Comparison of ENCODE assay signal across 9 mouse cellular contexts in genomic region chr11:33097855-33098254, GRCm38 (mm10). TPM values are rescaled to one million over a fixed set of nuclear protein-coding genes. Genes with fewer than 3 reads are reported as not detected.
DNase-seq lines count a peak whose midpoint lies in the region; ATAC-seq and TF ChIP-seq lines count a peak whose summit lies in the region.
"Had no signal": no experiment of that assay in that cellular context is flagged by ENCODE, and none has a peak within 500 bp of the region (broad histone marks: within the 10 kb centered on the region; RNA-seq: fewer than 3 reads in every experiment).

No protein-coding gene starts in this region.

- no peak; the same call in 1 of the 2 replicates for ATAC-seq in lung, embryonic 14.5 days (ENCODE audit: insufficient read depth)

- peaks cover 17% of the 10 kb centered on the region for H3K4me1 ChIP-seq in embryonic facial prominence, embryonic 10.5 days
- H3K4me1 ChIP-seq in lung, embryonic 14.5 days (ENCODE audit: insufficient read depth): no peaks in the 10 kb centered on the region

- no peak overlapping the region for H3K9ac ChIP-seq in lung, embryonic 14.5 days

- DNase-seq in adrenal gland, adult (ENCODE audit: inconsistent age in 2 of 2, low spot score in 1 of 2): peak; percentile 34 to 78
- no peak for DNase-seq in adrenal gland, adult 2 months
- DNase-seq in layer of hippocampus, adult 11-12 months (ENCODE audit: low spot score): peak; percentile 45
- DNase-seq in layer of hippocampus, adult 9-10 months (ENCODE audit: low spot score): no peak
- DNase-seq in WW6 (ENCODE audit: low read depth, low spot score): peak; percentile 43
- peak; percentile 71 for DNase-seq in embryonic facial prominence, embryonic 10.5 days (ENCODE audit: low spot score)
- peak; percentile 67 for DNase-seq in lung, embryonic 14.5 days
- peak; percentile 34 for DNase-seq in yolk sac, embryonic 10.5 days (ENCODE audit: low spot score)

- H3K9me3 ChIP-seq in embryonic facial prominence, embryonic 10.5 days: no peaks in the 10 kb centered on the region
- no peaks in the 10 kb centered on the region for H3K9me3 ChIP-seq in lung, embryonic 14.5 days (ENCODE audit: low read depth, low read length)

- H3K36me3 ChIP-seq in embryonic facial prominence, embryonic 10.5 days (replicated peaks): no peaks in the 10 kb centered on the region
- H3K36me3 ChIP-seq in lung, embryonic 14.5 days (ENCODE audit: insufficient read depth): no peaks in the 10 kb centered on the region

- H3K4me3 ChIP-seq in embryonic facial prominence, embryonic 10.5 days: no peak overlapping the region
- no peak overlapping the region for H3K4me3 ChIP-seq in lung, embryonic 14.5 days (ENCODE audit: low read depth, low read length)
- H3K4me3 ChIP-seq: myocyte had no signal

- peaks cover 20% of the 10 kb centered on the region; the same call in 1 of the 2 replicates for H3K27me3 ChIP-seq in embryonic facial prominence, embryonic 10.5 days (replicated peaks; ENCODE audit: low read depth, poor library complexity, severe bottlenecking)
- H3K27me3 ChIP-seq in lung, embryonic 14.5 days (ENCODE audit: insufficient read depth, low read length): no peaks in the 10 kb centered on the region

- WGBS in embryonic facial prominence, embryonic 10.5 days: 51% methylated on average over 8 of the region's 8 CpGs
- 46% methylated on average over 8 of the region's 8 CpGs for WGBS in lung, embryonic 14.5 days

- H3K4me2 ChIP-seq in lung, embryonic 14.5 days: no peak overlapping the region

- peak; percentile 84 for TF ChIP-seq CTCF in lung, embryonic 14.5 days (IDR thresholded peaks at IDR 0.05; ENCODE audit: low read depth)

- no peak overlapping the region for H3K27ac ChIP-seq in embryonic facial prominence, embryonic 10.5 days (replicated peaks)
- no peak overlapping the region for H3K27ac ChIP-seq in lung, embryonic 14.5 days (ENCODE audit: low read depth)

RNA-seq across cellular contexts. Expression of gene Fgf18, which starts 49.3 kb away (rescaled TPM):
- 1 to 10 TPM; 2.4 to 2.5 TPM for total RNA-seq in adrenal gland, adult 2 months (2021)
- polyA plus RNA-seq in adrenal gland, adult 2 months (2012; rRNA removed): 0.36 and 0.87 TPM in 2 replicates
- 2.8 and 3.4 TPM in 2 replicates for polyA plus RNA-seq in embryonic facial prominence, embryonic 10.5 days (2016; fragmentation: Nextera tagmentation; extraction: Ambion mirVana)
- polyA plus RNA-seq in lung, embryonic 14.5 days (2014; fragmentation: Nextera tagmentation; extraction: Ambion mirVana): 10.8 and 10.9 TPM in 2 replicates

Comparison
In these comparisons a context has a peak if more than half of its experiments do, and no peak if none do; other contexts are left out.
1. DNase-seq: peak in adrenal gland, adult (2 of 2), layer of hippocampus, adult 11-12 months (single experiment), WW6 (single experiment), embryonic facial prominence, embryonic 10.5 days (single experiment), lung, embryonic 14.5 days (single experiment) and yolk sac, embryonic 10.5 days (single experiment); none in adrenal gland, adult 2 months (single experiment) and layer of hippocampus, adult 9-10 months (single experiment).